Comparison of ENCODE assay signal across 8 mouse cellular contexts in the genomic region with DNA sequence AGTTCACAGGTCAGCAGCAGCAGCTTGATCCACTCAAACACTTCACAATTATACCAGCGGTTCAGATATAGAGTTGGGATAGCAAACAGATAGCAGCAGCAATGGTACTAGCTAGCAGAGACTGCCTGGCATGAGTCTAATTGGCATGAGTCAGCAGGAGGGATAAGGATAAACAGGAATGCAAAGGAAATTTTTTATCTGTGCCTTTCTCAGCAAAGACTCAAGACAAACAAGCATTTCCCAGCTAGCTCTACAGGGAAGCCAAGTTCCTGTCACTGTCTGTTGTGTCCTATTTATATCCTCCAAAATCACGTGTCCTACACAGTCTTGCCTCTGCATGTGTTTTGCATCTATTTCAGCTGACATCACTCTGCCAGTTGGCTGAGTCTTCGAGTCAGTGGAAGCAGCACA.
DNase-seq lines count a peak whose midpoint lies in the region.

No protein-coding gene starts in this region.

- peak; percentile 3 for DNase-seq in embryo, embryonic 10.5 days (ENCODE audit: low spot score)
- DNase-seq in embryo, embryonic 10 days (ENCODE audit: low spot score) = no peak
- peak; percentile 13 for DNase-seq in thymus, postnatal 0 days (ENCODE audit: low spot score)
- DNase-seq in thymus, adult 18-20 months = no peak
- peak; percentile 3 to 14 for DNase-seq in kidney, adult 8-10 months
- peak; percentile 52 for DNase-seq in lung, postnatal 10 days
- DNase-seq in natural killer cell, adult 2 months (ENCODE audit: low spot score in 2 of 2) = no peak
- DNase-seq in spleen, adult 12 weeks (ENCODE audit: low spot score) = no peak

Comparison
In these comparisons a context has a peak if more than half of its experiments do, and no peak if none do; other contexts are left out.
1. DNase-seq: peak in embryo, embryonic 10.5 days (single experiment), thymus, postnatal 0 days (single experiment), kidney, adult 8-10 months (2 of 2) and lung, postnatal 10 days (single experiment); none in embryo, embryonic 10 days (single experiment), thymus, adult 18-20 months (0 of 2), natural killer cell, adult 2 months (0 of 2) and spleen, adult 12 weeks (single experiment).